Mouse (Mus musculus) liver, adult 2 months (tissue): ENCODE results near the gene Cyp2b19.

Source experiments
- CTCF ChIP-seq: fragments of 200-500 bp; IDR thresholded peaks from 2 replicates; pipeline ENCODE4 v1.5.1; 2011; ENCODE audit warnings: low read depth, low read length, control low read depth
- POLR2A ChIP-seq: fragments of 200-500 bp; IDR thresholded peaks from 2 replicates; pipeline ENCODE4 v1.6.1; 2011; ENCODE audit warnings: low read length, control low read depth; ENCODE audit not compliant: insufficient read depth; ENCODE audit errors: extremely low read depth

DNA sequence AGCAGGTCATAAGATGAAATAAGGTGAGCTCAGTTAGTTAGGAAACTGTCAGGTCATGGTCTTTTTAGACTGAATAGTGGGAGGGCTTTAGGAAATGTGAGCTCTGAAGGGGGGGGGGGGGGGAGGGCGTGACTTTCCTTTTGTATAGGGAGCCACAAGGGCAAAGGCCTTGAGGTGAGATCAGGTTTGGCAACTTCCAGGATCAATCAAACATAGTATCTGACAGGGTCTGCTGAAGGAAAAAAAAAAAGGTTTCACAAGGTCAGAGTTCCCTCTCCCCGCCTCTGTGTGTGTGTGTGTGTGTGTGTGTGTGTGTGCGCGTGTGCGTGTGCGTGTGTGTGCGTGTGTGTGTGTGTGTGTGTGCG, 24.8 kb downstream of the Cyp2b19 start:
- TF ChIP-seq POLR2A (no peak), CTCF (no peak)
